In the genomic region with DNA sequence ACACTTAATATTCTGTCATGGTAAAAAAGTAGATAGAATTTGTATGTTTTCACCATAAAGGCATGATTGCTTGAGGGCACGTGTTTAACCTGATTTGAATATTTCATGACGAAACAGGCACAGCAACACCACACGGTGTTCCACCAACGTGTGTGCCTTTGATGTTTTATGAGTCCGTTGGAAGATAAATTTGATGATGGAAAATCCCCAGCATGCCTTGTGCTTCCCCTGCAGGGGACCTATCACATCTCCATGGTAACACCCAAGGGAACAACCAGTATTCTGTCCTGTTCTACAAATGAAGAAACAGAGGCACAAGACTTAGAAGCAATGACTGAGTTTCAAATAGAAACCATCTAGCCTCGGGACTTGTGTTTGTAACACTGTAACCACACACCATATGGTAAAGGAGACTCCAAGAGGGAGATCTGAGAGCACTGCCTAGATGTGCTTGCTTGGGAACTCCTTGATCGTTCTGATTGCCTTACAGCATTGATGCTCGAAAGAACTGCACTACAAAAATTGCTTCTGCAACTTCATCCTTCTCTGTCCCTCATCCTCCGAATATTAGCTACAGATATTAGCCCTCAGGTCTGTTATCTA, we compare ENCODE assay signal across 9 mouse cellular contexts.
A peak's percentile ranks its signal among the peaks of the same experiment; 100 is the strongest.
DNase-seq lines count a peak whose midpoint lies in the region; ATAC-seq and TF ChIP-seq lines count a peak whose summit lies in the region.
"Had no signal": no experiment of that assay in that cellular context is flagged by ENCODE, and none has a peak within 500 bp of the region (broad histone marks: within the 10 kb centered on the region; RNA-seq: fewer than 3 reads in every experiment).

No protein-coding gene starts in this region.

- no peak overlapping the region for H3K9ac ChIP-seq in midbrain, postnatal 0 days (replicated peaks; ENCODE audit: low read length, poor library complexity, severe bottlenecking)
- H3K9ac ChIP-seq: heart, embryonic 15.5 days had no signal

- DNase-seq in embryo, embryonic 10.5 days (ENCODE audit: low spot score), result peak; percentile 2
- DNase-seq in embryo, embryonic 10 days (ENCODE audit: low spot score), result no peak
- peak; percentile 50 for DNase-seq in brain, adult 2 months (ENCODE audit: low read depth, low spot score)
- peak; percentile 20 for DNase-seq in layer of hippocampus, adult 9-10 months (ENCODE audit: low spot score)
- no peak for DNase-seq in midbrain, postnatal 0 days (ENCODE audit: low spot score)
- DNase-seq in spleen, postnatal 10 days (ENCODE audit: low spot score in 2 of 2), result no peak
- DNase-seq in heart, adult 18-20 months, result no peak
- DNase-seq in thymus, postnatal 10 days (ENCODE audit: low spot score in 2 of 2), result no peak

- no peaks in the 10 kb centered on the region for H3K9me3 ChIP-seq in midbrain, postnatal 0 days (ENCODE audit: low read length)
- H3K9me3 ChIP-seq: heart, embryonic 15.5 days had no signal

- no peaks in the 10 kb centered on the region for H3K4me1 ChIP-seq in midbrain, postnatal 0 days (ENCODE audit: insufficient read depth, low read length)
- H3K4me1 ChIP-seq: heart, embryonic 15.5 days had no signal

- WGBS in midbrain, postnatal 0 days, result 35% methylated on average over 9 of the region's 9 CpGs

- TF ChIP-seq CTCF in midbrain, postnatal 0 days (IDR thresholded peaks at IDR 0.05), result no peak

- no peak overlapping the region for H3K27ac ChIP-seq in midbrain, postnatal 0 days (ENCODE audit: low read depth, low read length)
- H3K27ac ChIP-seq: heart, embryonic 15.5 days had no signal

- H3K4me3 ChIP-seq in midbrain, postnatal 0 days (ENCODE audit: low read depth, low read length), result no peak overlapping the region
- H3K4me3 ChIP-seq: heart, embryonic 15.5 days had no signal

- no peaks in the 10 kb centered on the region for H3K27me3 ChIP-seq in midbrain, postnatal 0 days (ENCODE audit: insufficient read depth, low read length)
- H3K27me3 ChIP-seq: heart, embryonic 15.5 days had no signal

- H3K36me3 ChIP-seq in midbrain, postnatal 0 days (ENCODE audit: insufficient read depth, low read length), result no peaks in the 10 kb centered on the region
- H3K36me3 ChIP-seq: heart, embryonic 15.5 days had no signal

- H3K4me2 ChIP-seq in midbrain, postnatal 0 days (ENCODE audit: low read depth, low read length, poor library complexity, severe bottlenecking), result peak overlapping the region; percentile 24; the same call in 1 of the 2 replicates
- H3K4me2 ChIP-seq: heart, embryonic 15.5 days had no signal

- peak; percentile 60; the same call in 1 of the 2 replicates for ATAC-seq in midbrain, postnatal 0 days (ENCODE audit: low FRiP score)

Comparison
In these comparisons a context has a peak if more than half of its experiments do, and no peak if none do; other contexts are left out.
1. DNase-seq: peak in embryo, embryonic 10.5 days (single experiment), brain, adult 2 months (single experiment) and layer of hippocampus, adult 9-10 months (single experiment); none in embryo, embryonic 10 days (single experiment), midbrain, postnatal 0 days (single experiment), spleen, postnatal 10 days (0 of 2), heart, adult 18-20 months (0 of 2) and thymus, postnatal 10 days (0 of 2).